Mouse (Mus musculus): ENCODE data around the gene C330007P06Rik. TPM values are rescaled to one million over a fixed set of nuclear protein-coding genes. Genes with fewer than 3 reads are reported as not detected.

The C330007P06Rik gene
- total and polyA plus RNA-seq, 3 experiments, result 18.6 to 61.2 (median 53.0) TPM

Other genes with a start within 250 kb of the C330007P06Rik start
- gene Akap17b, start 228.7 kb downstream of the C330007P06Rik start, total RNA-seq (2012; rRNA removed), result 1.7 TPM in 2 replicates
- gene Akap17b, start 228.7 kb downstream of the C330007P06Rik start, total RNA-seq (2014; rRNA removed), result 2.9 and 3.3 TPM in 2 replicates
- gene Akap17b, start 228.7 kb downstream of the C330007P06Rik start, polyA plus RNA-seq (2012; ENCODE audit: insufficient read length, low read depth), result 3.4 and 4.3 TPM in 2 replicates
- 1.2 and 1.7 TPM in 2 replicates for gene Slc25a43, start 130.5 kb downstream of the C330007P06Rik start, total RNA-seq (2012; rRNA removed)
- 1.5 and 2.2 TPM in 2 replicates for gene Slc25a43, start 130.5 kb downstream of the C330007P06Rik start, total RNA-seq (2014; rRNA removed)
- gene Slc25a43, start 130.5 kb downstream of the C330007P06Rik start, polyA plus RNA-seq (2012; ENCODE audit: insufficient read length, low read depth), result 1.4 and 1.7 TPM in 2 replicates
- gene Slc25a5, start 78.5 kb downstream of the C330007P06Rik start, total RNA-seq (2012; rRNA removed), result 591 and 695 TPM in 2 replicates
- 1,083 and 1,177 TPM in 2 replicates for gene Slc25a5, start 78.5 kb downstream of the C330007P06Rik start, total RNA-seq (2014; rRNA removed)
- 878 and 881 TPM in 2 replicates for gene Slc25a5, start 78.5 kb downstream of the C330007P06Rik start, polyA plus RNA-seq (2012; ENCODE audit: insufficient read length, low read depth)
- 30.7 and 48.7 TPM in 2 replicates for gene Ube2a, start 211 bp downstream of the C330007P06Rik start, total RNA-seq (2012; rRNA removed)
- gene Ube2a, start 211 bp downstream of the C330007P06Rik start, total RNA-seq (2014; rRNA removed), result 90.4 and 96.7 TPM in 2 replicates
- gene Ube2a, start 211 bp downstream of the C330007P06Rik start, polyA plus RNA-seq (2012; ENCODE audit: insufficient read length, low read depth), result 96.6 and 141 TPM in 2 replicates
- gene Nkrf, start 28.8 kb upstream of the C330007P06Rik start, total RNA-seq (2012; rRNA removed), result 7.0 and 10.1 TPM in 2 replicates
- 19.5 and 22.5 TPM in 2 replicates for gene Nkrf, start 28.8 kb upstream of the C330007P06Rik start, total RNA-seq (2014; rRNA removed)
- gene Nkrf, start 28.8 kb upstream of the C330007P06Rik start, polyA plus RNA-seq (2012; ENCODE audit: insufficient read length, low read depth), result 18.8 and 19.7 TPM in 2 replicates
- gene Sept6, start 117.7 kb upstream of the C330007P06Rik start, total RNA-seq (2012; rRNA removed), result 88.1 and 98.8 TPM in 2 replicates
- gene Sept6, start 117.7 kb upstream of the C330007P06Rik start, total RNA-seq (2014; rRNA removed), result 94.1 and 94.4 TPM in 2 replicates
- gene Sept6, start 117.7 kb upstream of the C330007P06Rik start, polyA plus RNA-seq (2012; ENCODE audit: insufficient read length, low read depth), result 180 and 214 TPM in 2 replicates
- not detected in 2 replicates for gene Sowahd, start 174.7 kb upstream of the C330007P06Rik start, total RNA-seq (2012; rRNA removed)
- gene Sowahd, start 174.7 kb upstream of the C330007P06Rik start, total RNA-seq (2014; rRNA removed), result not detected in 2 replicates
- gene Sowahd, start 174.7 kb upstream of the C330007P06Rik start, polyA plus RNA-seq (2012; ENCODE audit: insufficient read length, low read depth), result not detected in 2 replicates
- gene Rpl39, start 211.3 kb upstream of the C330007P06Rik start, total RNA-seq (2012; rRNA removed), result 2,172 and 2,270 TPM in 2 replicates
- gene Rpl39, start 211.3 kb upstream of the C330007P06Rik start, total RNA-seq (2014; rRNA removed), result 1,227 and 1,249 TPM in 2 replicates
- gene Rpl39, start 211.3 kb upstream of the C330007P06Rik start, polyA plus RNA-seq (2012; ENCODE audit: insufficient read length, low read depth), result 2,129 and 2,542 TPM in 2 replicates
- 14.2 and 15.2 TPM in 2 replicates for gene Upf3b, start 236.2 kb upstream of the C330007P06Rik start, total RNA-seq (2012; rRNA removed)
- 13.4 and 15.7 TPM in 2 replicates for gene Upf3b, start 236.2 kb upstream of the C330007P06Rik start, total RNA-seq (2014; rRNA removed)
- gene Upf3b, start 236.2 kb upstream of the C330007P06Rik start, polyA plus RNA-seq (2012; ENCODE audit: insufficient read length, low read depth), result 49.6 and 57.7 TPM in 2 replicates

Data from CH12.LX (cell line).